Mouse (Mus musculus): Measurements from ENCODE around the gene Aldh1l1. TPM values are rescaled to one million over a fixed set of nuclear protein-coding genes. Genes with fewer than 3 reads are reported as not detected.
A peak's percentile ranks its signal among the peaks of the same experiment; 100 is the strongest.

The Aldh1l1 gene
- polyA plus RNA-seq, 1 experiment from 2014 or later = 1.1 TPM

DNA sequence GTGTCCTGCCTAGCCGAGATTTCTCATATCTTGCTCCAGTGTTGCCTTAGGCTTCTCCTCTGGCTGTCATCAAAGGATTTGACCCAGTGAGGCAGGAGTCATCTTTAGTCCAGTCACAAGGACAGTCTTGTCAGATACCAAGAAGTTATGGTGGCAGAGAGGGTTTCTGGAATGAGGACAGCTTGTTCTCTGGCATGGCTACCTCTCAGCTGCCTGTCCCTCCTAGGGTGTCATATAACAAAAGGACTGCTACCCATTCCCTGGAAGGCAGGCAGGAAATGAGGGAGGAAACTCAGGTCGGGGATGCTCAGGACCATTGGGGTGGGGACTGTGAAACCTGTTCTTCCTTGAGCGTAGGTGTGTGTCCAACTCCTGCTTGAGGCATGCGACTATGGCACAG is 14.1 kb upstream of the Aldh1l1 start:
- Histone ChIP-seq H3K36me3 (peaks cover 26% of the 10 kb centered on the region), H3K9ac (no peak overlapping the region), H3K4me1 (peaks cover 21% of the 10 kb centered on the region), H3K27ac (replicated peaks) (no peak overlapping the region), H3K4me3 (no peak overlapping the region), H3K9me3 (no peaks in the 10 kb centered on the region), H3K4me2 (no peak overlapping the region), H3K27me3 (replicated peaks) (no peaks in the 10 kb centered on the region; the same call in 1 of the 2 replicates)
- 67% methylated on average over 4 of the region's 4 CpGs for WGBS
- no peak for ATAC-seq (ENCODE audit: extremely low read depth, insufficient number of reproducible peaks, low FRiP score, low TSS enrichment)

DNA sequence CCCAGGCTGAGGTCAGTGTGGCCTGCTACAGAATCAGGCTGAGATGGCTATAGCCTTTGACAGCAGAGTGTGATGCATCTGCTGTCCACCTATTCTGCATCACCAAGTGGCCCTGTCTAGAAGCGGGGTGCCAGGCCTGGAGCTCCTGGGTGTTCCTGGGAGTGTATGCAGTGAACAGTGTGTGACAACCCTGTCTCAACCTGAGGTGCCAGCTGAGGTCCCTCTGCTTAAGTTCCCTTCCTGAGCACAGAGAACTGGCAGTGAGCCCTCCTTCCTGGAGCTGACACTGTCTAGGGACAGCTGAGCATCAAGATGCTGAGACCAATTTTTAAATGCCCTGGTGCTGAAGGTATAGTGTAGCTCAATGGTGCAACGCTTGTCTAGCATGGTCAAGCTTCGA is 13.5 kb upstream of the Aldh1l1 start:
- no peak; the same call in 1 of the 2 replicates for ATAC-seq (ENCODE audit: extremely low read depth, insufficient number of reproducible peaks, low FRiP score, low TSS enrichment)
- WGBS = 71% methylated on average over 3 of the region's 3 CpGs
- Histone ChIP-seq H3K4me3 (no peak overlapping the region), H3K27me3 (replicated peaks) (no peaks in the 10 kb centered on the region; the same call in 1 of the 2 replicates), H3K27ac (replicated peaks) (no peak overlapping the region), H3K9ac (no peak overlapping the region), H3K36me3 (peaks cover 19% of the 10 kb centered on the region), H3K9me3 (no peaks in the 10 kb centered on the region), H3K4me2 (no peak overlapping the region), H3K4me1 (peaks cover 28% of the 10 kb centered on the region)

DNA sequence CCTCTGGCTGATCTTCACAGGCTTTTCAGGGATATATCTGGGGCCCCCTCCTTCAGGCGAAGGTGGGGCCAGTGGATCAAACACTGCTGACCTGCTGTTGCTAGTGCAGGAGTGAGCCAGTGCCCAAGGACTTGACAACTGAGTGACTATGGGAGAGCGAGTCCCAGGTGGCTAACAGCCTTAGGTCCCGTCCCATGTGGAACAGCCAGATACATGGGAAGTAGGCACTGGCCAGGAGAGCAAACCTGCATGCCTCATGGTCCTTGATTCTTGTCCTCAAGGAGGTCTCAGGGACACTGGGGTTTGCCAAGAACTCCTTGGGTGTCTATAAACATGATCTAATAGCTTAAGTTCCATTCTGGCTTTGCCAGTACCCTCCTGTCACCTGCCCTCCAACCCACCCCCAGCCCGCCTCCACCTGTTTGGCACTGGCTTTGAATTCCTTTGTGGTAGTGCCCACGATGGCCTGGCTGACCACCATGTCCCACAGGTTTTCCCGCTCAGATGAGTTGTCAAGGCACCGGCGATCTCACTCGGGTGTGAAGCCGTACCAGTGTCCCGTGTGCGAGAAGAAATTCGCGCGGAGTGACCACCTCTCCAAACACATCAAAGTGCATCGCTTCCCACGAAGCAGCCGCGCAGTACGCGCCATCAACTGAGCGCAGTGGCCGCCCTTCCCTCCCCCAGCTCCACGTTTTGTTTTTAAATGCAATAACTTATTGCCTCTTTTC is 12.4 kb upstream of the Aldh1l1 start:
- WGBS = 90% methylated on average over 24 of the region's 24 CpGs

DNA sequence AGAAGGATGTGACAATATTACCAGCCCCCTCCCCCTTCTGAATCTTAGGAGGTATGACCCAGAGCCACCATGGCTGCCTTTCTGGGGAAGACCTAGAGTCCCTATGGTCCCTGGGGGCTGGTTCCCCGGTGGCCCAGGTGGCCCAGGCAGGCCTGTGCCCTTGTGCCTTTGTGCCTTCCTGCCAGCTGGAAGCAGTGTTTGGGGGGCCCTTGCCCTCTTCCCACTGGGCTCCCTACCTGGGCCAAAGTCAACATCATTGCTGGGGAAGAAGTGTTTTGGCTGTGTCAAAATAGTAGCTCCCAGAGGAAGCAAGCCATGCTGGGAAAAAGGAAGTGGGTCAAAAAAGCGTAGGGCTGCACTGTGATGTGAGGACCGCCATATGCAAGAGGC is 11.9 kb upstream of the Aldh1l1 start:
- no peak for ATAC-seq (ENCODE audit: extremely low read depth, insufficient number of reproducible peaks, low FRiP score, low TSS enrichment)
- Histone ChIP-seq H3K4me3 (no peak overlapping the region), H3K27me3 (replicated peaks) (no peaks in the 10 kb centered on the region; the same call in 1 of the 2 replicates), H3K4me2 (no peak overlapping the region), H3K9me3 (no peaks in the 10 kb centered on the region), H3K27ac (replicated peaks) (no peak overlapping the region), H3K4me1 (peaks cover 29% of the 10 kb centered on the region), H3K9ac (no peak overlapping the region), H3K36me3 (peaks cover 11% of the 10 kb centered on the region; the same call in 1 of the 2 replicates)
- 80% methylated on average over 3 of the region's 3 CpGs for WGBS

More for the DNA sequence above, 12.4 kb upstream of the Aldh1l1 start:
- H3K4me1 ChIP-seq = peaks cover 29% of the 10 kb centered on the region
- H3K9me3 ChIP-seq = no peaks in the 10 kb centered on the region
- no peak overlapping the region for H3K9ac ChIP-seq
- no peak overlapping the region for H3K27ac ChIP-seq (replicated peaks)
- ATAC-seq (ENCODE audit: extremely low read depth, insufficient number of reproducible peaks, low FRiP score, low TSS enrichment) = no peak
- H3K27me3 ChIP-seq (replicated peaks) = no peaks in the 10 kb centered on the region; the same call in 1 of the 2 replicates
- no peak overlapping the region for H3K4me2 ChIP-seq
- peaks cover 16% of the 10 kb centered on the region; the same call in 1 of the 2 replicates for H3K36me3 ChIP-seq
- H3K4me3 ChIP-seq = no peak overlapping the region

DNA sequence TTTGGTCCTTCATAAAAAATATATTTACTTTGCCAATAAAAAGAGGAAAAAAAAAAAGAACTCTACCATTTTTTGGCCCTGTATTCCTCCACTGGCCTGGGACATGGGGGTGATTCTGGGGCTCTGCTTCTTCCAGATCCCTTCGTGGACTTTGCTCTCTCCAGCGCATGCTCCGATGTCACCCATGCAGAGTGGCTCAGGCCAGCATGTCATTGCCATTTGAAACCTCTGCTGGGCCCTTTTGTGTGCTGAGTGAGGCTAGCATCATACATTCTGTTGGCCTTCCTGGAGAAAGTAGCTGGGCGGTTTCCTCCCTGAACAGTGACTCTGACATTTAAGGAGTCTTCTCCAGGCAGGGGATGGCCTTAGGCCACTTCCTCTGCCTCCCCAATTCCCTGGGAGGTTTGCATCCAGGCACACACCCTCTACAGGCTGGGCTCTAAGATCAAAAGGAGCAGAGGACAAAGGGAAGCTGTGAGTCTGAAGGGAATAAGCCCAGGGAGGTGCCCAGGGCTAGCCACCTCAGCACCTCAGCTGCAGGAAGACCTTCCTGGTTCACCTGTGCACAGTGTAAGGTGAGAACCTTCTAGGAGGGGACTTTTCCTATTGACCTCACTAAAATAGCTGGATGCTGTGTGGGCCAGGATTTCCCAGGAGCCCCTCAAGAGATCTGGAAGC is 10.9 kb upstream of the Aldh1l1 start:
- Histone ChIP-seq H3K9me3 (no peaks in the 10 kb centered on the region), H3K4me1 (peaks cover 30% of the 10 kb centered on the region), H3K9ac (no peak overlapping the region), H3K4me2 (no peak overlapping the region), H3K36me3 (peaks cover 7% of the 10 kb centered on the region; the same call in 1 of the 2 replicates), H3K27me3 (replicated peaks) (no peaks in the 10 kb centered on the region; the same call in 1 of the 2 replicates), H3K4me3 (no peak overlapping the region), H3K27ac (replicated peaks) (no peak overlapping the region)
- 85% methylated on average over 4 of the region's 4 CpGs for WGBS
- ATAC-seq (ENCODE audit: extremely low read depth, insufficient number of reproducible peaks, low FRiP score, low TSS enrichment) = no peak

DNA sequence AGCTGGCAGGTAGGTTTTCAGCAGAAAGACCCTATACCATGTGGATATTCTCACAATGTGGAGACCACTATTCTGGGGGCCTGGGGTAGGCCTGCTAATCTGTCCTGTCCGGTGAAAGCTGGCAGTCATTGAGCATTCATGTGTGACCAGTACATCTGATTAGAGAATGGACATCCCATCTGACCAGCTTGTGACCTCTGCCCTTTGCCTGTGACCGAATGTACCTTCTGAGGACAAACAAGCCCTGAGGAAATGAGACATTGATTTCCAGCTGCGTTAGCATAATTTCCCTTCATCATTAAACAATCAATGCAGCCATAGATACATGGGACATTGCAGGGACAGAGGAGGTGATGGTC is 10.4 kb upstream of the Aldh1l1 start:
- no peak overlapping the region for H3K27ac ChIP-seq (replicated peaks)

DNA sequence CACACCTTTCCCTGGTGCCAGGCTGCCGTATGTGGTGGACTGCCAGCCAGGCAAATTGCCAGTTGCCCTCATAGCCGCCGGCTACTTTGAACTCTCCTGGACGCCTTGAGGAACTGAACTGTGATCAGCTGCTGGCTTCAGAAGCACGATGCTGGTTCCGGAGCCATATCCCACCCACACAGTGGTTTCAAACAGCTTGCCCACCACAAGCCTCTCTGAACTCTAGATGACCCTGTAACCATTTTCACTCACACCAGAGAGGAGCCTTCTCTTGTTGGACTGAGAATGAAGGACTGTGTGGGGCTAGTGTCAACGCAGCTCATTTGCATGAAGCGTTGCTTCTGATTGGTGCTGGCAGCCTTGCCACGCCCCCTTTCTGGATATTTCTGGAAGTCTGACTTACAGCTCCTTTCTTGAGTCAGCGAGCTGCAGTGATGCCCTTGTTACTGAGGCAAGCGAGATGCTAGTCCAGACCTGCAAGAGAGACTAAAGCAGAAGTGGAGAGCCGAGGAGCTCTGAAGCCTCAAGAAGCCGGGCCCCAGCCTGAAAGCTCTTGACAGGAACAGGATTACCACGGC is 9.2 kb upstream of the Aldh1l1 start:
- Histone ChIP-seq H3K36me3 (peaks cover 7% of the 10 kb centered on the region; the same call in 1 of the 2 replicates), H3K27me3 (replicated peaks) (no peaks in the 10 kb centered on the region; the same call in 1 of the 2 replicates), H3K4me2 (peak overlapping the region; percentile 55), H3K4me3 (0 out of 2 replicates have a peak overlapping the region, but pooled peaks have one; percentile 6), H3K27ac (replicated peaks) (no peak overlapping the region), H3K9me3 (no peaks in the 10 kb centered on the region), H3K9ac (0 out of 2 replicates have a peak overlapping the region, but pooled peaks have one; percentile 25), H3K4me1 (peaks cover 22% of the 10 kb centered on the region)
- ATAC-seq (ENCODE audit: extremely low read depth, insufficient number of reproducible peaks, low FRiP score, low TSS enrichment) = no peak
- 36% methylated on average over 14 of the region's 14 CpGs for WGBS

More for the DNA sequence above, 10.4 kb upstream of the Aldh1l1 start:
- H3K27me3 ChIP-seq (replicated peaks) = no peaks in the 10 kb centered on the region; the same call in 1 of the 2 replicates
- no peaks in the 10 kb centered on the region for H3K9me3 ChIP-seq
- no peak overlapping the region for H3K4me2 ChIP-seq
- no peak overlapping the region for H3K4me3 ChIP-seq
- H3K4me1 ChIP-seq = peaks cover 31% of the 10 kb centered on the region
- H3K9ac ChIP-seq = no peak overlapping the region
- H3K36me3 ChIP-seq = peaks cover 7% of the 10 kb centered on the region; the same call in 1 of the 2 replicates
- 82% methylated on average over 3 of the region's 3 CpGs for WGBS
- ATAC-seq (ENCODE audit: extremely low read depth, insufficient number of reproducible peaks, low FRiP score, low TSS enrichment) = no peak

DNA sequence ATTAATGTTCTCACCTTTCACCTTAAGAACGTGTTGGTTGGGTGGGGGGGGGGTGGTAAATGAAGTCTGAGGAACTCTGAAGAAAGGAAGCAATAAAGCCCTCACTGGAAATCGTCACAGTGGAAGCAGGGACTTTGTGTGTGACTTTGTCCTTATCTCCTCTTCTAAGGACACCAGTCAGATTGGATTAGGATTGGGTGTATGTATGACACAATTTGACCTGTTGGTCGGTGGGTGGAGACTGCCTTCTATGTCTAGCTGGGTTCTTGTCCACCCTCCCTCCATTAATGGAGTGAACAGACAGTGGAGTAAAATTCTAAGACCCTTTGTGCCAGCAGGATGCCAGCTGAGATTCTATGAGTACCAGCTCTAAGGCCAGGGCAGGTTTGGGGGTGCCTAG is 2.0 kb upstream of the Aldh1l1 start:
- Histone ChIP-seq H3K4me3 (no peak overlapping the region), H3K4me1 (peaks cover 10% of the 10 kb centered on the region), H3K27me3 (replicated peaks) (no peaks in the 10 kb centered on the region), H3K27ac (replicated peaks) (no peak overlapping the region), H3K4me2 (no peak overlapping the region), H3K36me3 (no peaks in the 10 kb centered on the region), H3K9ac (no peak overlapping the region), H3K9me3 (no peaks in the 10 kb centered on the region)
- no peak for ATAC-seq (ENCODE audit: extremely low read depth, insufficient number of reproducible peaks, low FRiP score, low TSS enrichment)
- 50% methylated on average over 3 of the region's 3 CpGs for WGBS

DNA sequence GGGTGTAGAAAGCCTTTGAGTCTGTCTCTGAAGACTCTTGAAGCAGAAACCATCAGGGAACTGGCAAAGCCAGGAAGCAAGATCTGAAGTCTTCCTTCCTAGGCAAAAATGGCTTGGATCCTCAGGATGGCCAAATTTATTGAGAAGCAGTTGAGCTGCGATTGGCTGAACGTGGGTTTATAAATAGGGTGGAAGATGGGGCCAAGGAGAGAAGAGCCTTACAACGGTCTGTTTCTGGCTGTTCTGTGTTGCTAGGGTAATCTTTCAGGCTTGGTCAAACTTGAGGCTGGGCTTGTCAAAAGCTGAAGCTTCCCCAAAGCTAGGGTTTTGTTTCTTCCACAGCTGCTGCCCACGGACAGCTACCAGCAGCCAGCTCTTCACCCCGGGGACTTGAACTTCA is 1.4 kb upstream of the Aldh1l1 start:
- 69% methylated on average over 5 of the region's 5 CpGs for WGBS
- no peak overlapping the region for H3K4me3 ChIP-seq
- H3K9me3 ChIP-seq = no peaks in the 10 kb centered on the region
- ATAC-seq (ENCODE audit: extremely low read depth, insufficient number of reproducible peaks, low FRiP score, low TSS enrichment) = no peak
- H3K27me3 ChIP-seq (replicated peaks) = no peaks in the 10 kb centered on the region
- no peaks in the 10 kb centered on the region for H3K36me3 ChIP-seq
- no peak overlapping the region for H3K9ac ChIP-seq
- H3K4me2 ChIP-seq = no peak overlapping the region
- H3K27ac ChIP-seq (replicated peaks) = no peak overlapping the region
- H3K4me1 ChIP-seq = peaks cover 10% of the 10 kb centered on the region

DNA sequence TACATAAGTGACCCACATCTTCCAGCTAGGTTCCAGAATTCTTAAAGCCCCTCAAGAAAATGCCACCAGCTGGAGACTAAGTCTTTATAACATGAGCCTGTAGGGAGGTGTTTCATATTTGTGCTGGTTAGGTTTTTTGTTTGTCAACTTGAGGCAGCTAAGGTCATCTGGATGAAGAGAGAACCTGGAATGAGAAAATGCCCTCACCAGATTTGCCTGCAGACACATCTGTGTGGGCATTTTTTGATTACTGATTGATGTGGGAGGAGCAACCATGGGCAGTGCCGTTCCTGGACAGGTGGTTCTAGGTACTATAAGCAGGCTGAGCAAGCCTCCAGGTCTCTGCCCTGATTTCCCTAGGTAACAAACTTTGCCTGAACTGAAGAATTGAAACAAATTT is 1.3 kb downstream of the Aldh1l1 start:
- H3K9me3 ChIP-seq = no peaks in the 10 kb centered on the region
- H3K27me3 ChIP-seq (replicated peaks) = no peaks in the 10 kb centered on the region
- no peak overlapping the region for H3K9ac ChIP-seq
- no peak overlapping the region for H3K4me2 ChIP-seq
- 76% methylated on average over 1 of the region's 1 CpGs for WGBS
- H3K4me1 ChIP-seq = no peaks in the 10 kb centered on the region
- H3K36me3 ChIP-seq = no peaks in the 10 kb centered on the region
- ATAC-seq (ENCODE audit: extremely low read depth, insufficient number of reproducible peaks, low FRiP score, low TSS enrichment) = no peak
- no peak overlapping the region for H3K4me3 ChIP-seq
- no peak overlapping the region for H3K27ac ChIP-seq (replicated peaks)

DNA sequence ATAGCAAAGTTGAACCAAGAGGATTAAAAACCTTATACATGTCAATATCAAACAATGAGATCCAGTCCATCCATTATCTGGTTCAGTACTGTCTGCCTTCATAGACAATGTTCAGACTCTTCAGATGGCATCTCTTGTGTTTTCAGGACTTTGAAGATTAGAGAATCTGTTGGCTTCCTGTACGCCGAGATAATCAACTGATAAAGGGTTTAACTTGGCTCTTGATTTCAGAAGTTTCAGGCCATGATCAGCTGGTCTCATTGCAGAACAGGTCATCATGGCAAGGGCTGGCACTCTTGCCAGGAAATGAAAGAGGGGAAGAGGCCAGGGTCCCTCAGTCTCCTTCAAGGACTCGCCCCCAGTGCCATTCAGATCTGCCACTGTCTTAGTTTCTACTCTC is 3.3 kb downstream of the Aldh1l1 start:
- 80% methylated on average over 3 of the region's 3 CpGs for WGBS
- H3K36me3 ChIP-seq = no peaks in the 10 kb centered on the region
- no peak for ATAC-seq (ENCODE audit: extremely low read depth, insufficient number of reproducible peaks, low FRiP score, low TSS enrichment)
- no peaks in the 10 kb centered on the region for H3K27me3 ChIP-seq (replicated peaks)
- H3K4me1 ChIP-seq = peaks cover 3% of the 10 kb centered on the region
- H3K4me3 ChIP-seq = no peak overlapping the region
- H3K9ac ChIP-seq = no peak overlapping the region
- no peak overlapping the region for H3K27ac ChIP-seq (replicated peaks)
- H3K9me3 ChIP-seq = no peaks in the 10 kb centered on the region
- no peak overlapping the region for H3K4me2 ChIP-seq

All from heart, embryonic 13.5 days (tissue).